Mouse (Mus musculus) erythroblast, embryonic 14.5 days (primary cell): ENCODE results near the gene Pgpep1l.

Experiments used
- GATA1 ChIP-seq: IDR thresholded peaks from 2 replicates; pipeline ENCODE4 v1.6.1; 2012; ENCODE audit warnings: low read length, inconsistent platforms, mixed read lengths
- TAL1 ChIP-seq: IDR thresholded peaks from 3 replicates; pipeline ENCODE4 v1.6.1; 2012; ENCODE audit warnings: low read length, inconsistent platforms, mixed read lengths

DNA sequence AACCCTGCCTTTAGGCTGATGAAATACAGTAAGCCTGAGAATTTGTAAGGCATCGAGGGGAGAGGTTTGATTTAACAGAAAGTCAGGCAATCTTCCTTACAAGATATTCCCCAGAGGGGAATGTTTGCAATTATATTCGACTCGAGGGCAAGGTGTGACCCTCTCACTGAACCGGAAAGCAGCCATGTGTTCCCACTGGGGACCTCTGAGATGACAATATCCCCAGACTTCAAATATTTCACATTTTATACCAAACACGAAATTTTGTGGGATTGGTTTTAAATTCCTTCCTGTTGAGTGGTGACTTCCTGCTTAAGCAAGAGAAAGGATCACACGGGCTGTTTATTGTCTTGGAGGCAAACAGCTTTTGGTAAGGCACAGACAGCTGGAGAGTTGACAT lies 2.7 kb upstream of the Pgpep1l start:
- no peak for TF ChIP-seq TAL1
- no peak for TF ChIP-seq GATA1
